Mouse (Mus musculus): Measurements from ENCODE around the gene Hist3h2ba. TPM values are rescaled to one million over a fixed set of nuclear protein-coding genes. Genes with fewer than 3 reads are reported as not detected.
A peak's percentile ranks its signal among the peaks of the same experiment; 100 is the strongest.

The Hist3h2ba gene
- polyA plus RNA-seq, 1 experiment from 2014 or later, result 29.9 TPM

GRCm38 (mm10) chr11:58978027-58978705 lies 29.4 kb downstream of the Hist3h2ba start, which contains the start of gene Trim11:
TSS of gene Trim11 (plus strand) at chr11:58978093.
- H3K27me3 ChIP-seq (ENCODE audit: control insufficient read depth, insufficient read depth, low read length), result no peaks in the 10 kb centered on the region
- ATAC-seq (ENCODE audit: low FRiP score, low TSS enrichment), result peak; percentile 82
- H3K9me3 ChIP-seq (ENCODE audit: control insufficient read depth, low read length), result no peaks in the 10 kb centered on the region
- H3K9ac ChIP-seq (ENCODE audit: low read depth, low read length), result peak within 1 kb of the TSS; percentile 84
- peaks cover 17% of the 10 kb centered on the region for H3K36me3 ChIP-seq (ENCODE audit: control insufficient read depth, insufficient read depth, low read length)
- WGBS, result under 1% methylated on average over 64 of the region's 64 CpGs
- peaks cover 22% of the 10 kb centered on the region for H3K4me1 ChIP-seq (ENCODE audit: control insufficient read depth, insufficient read depth, low read length)
- H3K27ac ChIP-seq (ENCODE audit: low read depth, low read length), result peak within 1 kb of the TSS; percentile 81
- peak within 1 kb of the TSS; percentile 78 for H3K4me2 ChIP-seq (replicated peaks; ENCODE audit: low read depth, low read length)
- peak within 1 kb of the TSS; percentile 87 for H3K4me3 ChIP-seq (ENCODE audit: low read length)

- no peak for ATAC-seq (ENCODE audit: low FRiP score, low TSS enrichment)
- Histone ChIP-seq H3K27ac (ENCODE audit: low read depth, low read length) (no peak overlapping the region), H3K9ac (ENCODE audit: low read depth, low read length) (peak overlapping the region; percentile 84), H3K9me3 (ENCODE audit: control insufficient read depth, low read length) (no peaks in the 10 kb centered on the region), H3K4me2 (replicated peaks; ENCODE audit: low read depth, low read length) (peak overlapping the region; percentile 78), H3K4me3 (ENCODE audit: low read length) (peak overlapping the region; percentile 87), H3K4me1 (ENCODE audit: control insufficient read depth, insufficient read depth, low read length) (peaks cover 22% of the 10 kb centered on the region), H3K27me3 (ENCODE audit: control insufficient read depth, insufficient read depth, low read length) (no peaks in the 10 kb centered on the region), H3K36me3 (ENCODE audit: control insufficient read depth, insufficient read depth, low read length) (peaks cover 19% of the 10 kb centered on the region)
- 3% methylated on average over 5 of the region's 5 CpGs for WGBS
Measured at GRCm38 (mm10) chr11:58978706-58979030, 29.9 kb downstream of the Hist3h2ba start.

- H3K27ac ChIP-seq (ENCODE audit: low read depth, low read length), result no peak overlapping the region
- H3K9ac ChIP-seq (ENCODE audit: low read depth, low read length), result peak overlapping the region; percentile 84; the same call in 1 of the 2 replicates
- H3K4me1 ChIP-seq (ENCODE audit: control insufficient read depth, insufficient read depth, low read length), result peaks cover 22% of the 10 kb centered on the region
- ATAC-seq (ENCODE audit: low FRiP score, low TSS enrichment), result no peak
- no peaks in the 10 kb centered on the region for H3K27me3 ChIP-seq (ENCODE audit: control insufficient read depth, insufficient read depth, low read length)
- 85% methylated on average over 3 of the region's 3 CpGs for WGBS
- peak overlapping the region; percentile 78 for H3K4me2 ChIP-seq (replicated peaks; ENCODE audit: low read depth, low read length)
- H3K9me3 ChIP-seq (ENCODE audit: control insufficient read depth, low read length), result no peaks in the 10 kb centered on the region
- peak overlapping the region; percentile 87 for H3K4me3 ChIP-seq (ENCODE audit: low read length)
- H3K36me3 ChIP-seq (ENCODE audit: control insufficient read depth, insufficient read depth, low read length), result peaks cover 24% of the 10 kb centered on the region
Measured at GRCm38 (mm10) chr11:58979183-58979582, 30.5 kb downstream of the Hist3h2ba start.

- Histone ChIP-seq H3K27me3 (ENCODE audit: control insufficient read depth, insufficient read depth, low read length) (no peaks in the 10 kb centered on the region), H3K9me3 (ENCODE audit: control insufficient read depth, low read length) (no peaks in the 10 kb centered on the region), H3K4me1 (ENCODE audit: control insufficient read depth, insufficient read depth, low read length) (peaks cover 22% of the 10 kb centered on the region), H3K27ac (ENCODE audit: low read depth, low read length) (no peak overlapping the region), H3K4me2 (replicated peaks; ENCODE audit: low read depth, low read length) (peak overlapping the region; percentile 78), H3K9ac (ENCODE audit: low read depth, low read length) (peak overlapping the region; percentile 84; the same call in 1 of the 2 replicates), H3K4me3 (ENCODE audit: low read length) (peak overlapping the region; percentile 87), H3K36me3 (ENCODE audit: control insufficient read depth, insufficient read depth, low read length) (peaks cover 25% of the 10 kb centered on the region)
- ATAC-seq (ENCODE audit: low FRiP score, low TSS enrichment), result no peak
- WGBS, result 78% methylated on average over 7 of the region's 7 CpGs
Measured at GRCm38 (mm10) chr11:58979661-58980060, 30.9 kb downstream of the Hist3h2ba start.

GRCm38 (mm10) chr11:58980381-58980990 lies 31.8 kb downstream of the Hist3h2ba start:
- no peak overlapping the region for H3K9ac ChIP-seq (ENCODE audit: low read depth, low read length)
- WGBS, result 62% methylated on average over 5 of the region's 5 CpGs
- H3K36me3 ChIP-seq (ENCODE audit: control insufficient read depth, insufficient read depth, low read length), result peaks cover 33% of the 10 kb centered on the region

GRCm38 (mm10) chr11:58981541-58982447 lies 33.1 kb downstream of the Hist3h2ba start:
- Histone ChIP-seq H3K9ac (ENCODE audit: low read depth, low read length) (no peak overlapping the region), H3K4me1 (ENCODE audit: control insufficient read depth, insufficient read depth, low read length) (peaks cover 22% of the 10 kb centered on the region), H3K27ac (ENCODE audit: low read depth, low read length) (no peak overlapping the region), H3K4me2 (replicated peaks; ENCODE audit: low read depth, low read length) (no peak overlapping the region), H3K27me3 (ENCODE audit: control insufficient read depth, insufficient read depth, low read length) (no peaks in the 10 kb centered on the region), H3K9me3 (ENCODE audit: control insufficient read depth, low read length) (no peaks in the 10 kb centered on the region), H3K36me3 (ENCODE audit: control insufficient read depth, insufficient read depth, low read length) (peaks cover 46% of the 10 kb centered on the region), H3K4me3 (ENCODE audit: low read length) (no peak overlapping the region)
- ATAC-seq (ENCODE audit: low FRiP score, low TSS enrichment), result no peak
- 40% methylated on average over 14 of the region's 14 CpGs for WGBS

More at GRCm38 (mm10) chr11:58980381-58980990, 31.8 kb downstream of the Hist3h2ba start:
- no peaks in the 10 kb centered on the region for H3K9me3 ChIP-seq (ENCODE audit: control insufficient read depth, low read length)
- H3K27ac ChIP-seq (ENCODE audit: low read depth, low read length), result no peak overlapping the region
- no peak for ATAC-seq (ENCODE audit: low FRiP score, low TSS enrichment)
- H3K4me2 ChIP-seq (replicated peaks; ENCODE audit: low read depth, low read length), result no peak overlapping the region
- H3K27me3 ChIP-seq (ENCODE audit: control insufficient read depth, insufficient read depth, low read length), result no peaks in the 10 kb centered on the region
- H3K4me1 ChIP-seq (ENCODE audit: control insufficient read depth, insufficient read depth, low read length), result peaks cover 22% of the 10 kb centered on the region
- H3K4me3 ChIP-seq (ENCODE audit: low read length), result no peak overlapping the region

- Histone ChIP-seq H3K9ac (ENCODE audit: low read depth, low read length) (no peak overlapping the region), H3K4me1 (ENCODE audit: control insufficient read depth, insufficient read depth, low read length) (peaks cover 22% of the 10 kb centered on the region), H3K4me2 (replicated peaks; ENCODE audit: low read depth, low read length) (no peak overlapping the region), H3K9me3 (ENCODE audit: control insufficient read depth, low read length) (no peaks in the 10 kb centered on the region), H3K27ac (ENCODE audit: low read depth, low read length) (no peak overlapping the region), H3K36me3 (ENCODE audit: control insufficient read depth, insufficient read depth, low read length) (peaks cover 54% of the 10 kb centered on the region), H3K4me3 (ENCODE audit: low read length) (no peak overlapping the region), H3K27me3 (ENCODE audit: control insufficient read depth, insufficient read depth, low read length) (no peaks in the 10 kb centered on the region)
- ATAC-seq (ENCODE audit: low FRiP score, low TSS enrichment), result no peak
- 89% methylated on average over 18 of the region's 18 CpGs for WGBS
Measured at GRCm38 (mm10) chr11:58982471-58983097, 33.9 kb downstream of the Hist3h2ba start.

GRCm38 (mm10) chr11:58983691-58984341 lies 35.1 kb downstream of the Hist3h2ba start:
- Histone ChIP-seq H3K4me1 (ENCODE audit: control insufficient read depth, insufficient read depth, low read length) (peaks cover 20% of the 10 kb centered on the region), H3K4me2 (replicated peaks; ENCODE audit: low read depth, low read length) (no peak overlapping the region), H3K27me3 (ENCODE audit: control insufficient read depth, insufficient read depth, low read length) (no peaks in the 10 kb centered on the region), H3K4me3 (ENCODE audit: low read length) (no peak overlapping the region), H3K9me3 (ENCODE audit: control insufficient read depth, low read length) (no peaks in the 10 kb centered on the region), H3K9ac (ENCODE audit: low read depth, low read length) (no peak overlapping the region), H3K36me3 (ENCODE audit: control insufficient read depth, insufficient read depth, low read length) (peaks cover 61% of the 10 kb centered on the region), H3K27ac (ENCODE audit: low read depth, low read length) (no peak overlapping the region)
- 91% methylated on average over 6 of the region's 6 CpGs for WGBS
- no peak for ATAC-seq (ENCODE audit: low FRiP score, low TSS enrichment)

Measured in kidney, embryonic 14.5 days (tissue).